Mouse (Mus musculus): ENCODE measurements around the gene Flt1. TPM values are rescaled to one million over a fixed set of nuclear protein-coding genes. Genes with fewer than 3 reads are reported as not detected.

Flt1 gene
- polyA plus RNA-seq, 1 experiment from 2014 or later, result 11.2 TPM

DNA sequence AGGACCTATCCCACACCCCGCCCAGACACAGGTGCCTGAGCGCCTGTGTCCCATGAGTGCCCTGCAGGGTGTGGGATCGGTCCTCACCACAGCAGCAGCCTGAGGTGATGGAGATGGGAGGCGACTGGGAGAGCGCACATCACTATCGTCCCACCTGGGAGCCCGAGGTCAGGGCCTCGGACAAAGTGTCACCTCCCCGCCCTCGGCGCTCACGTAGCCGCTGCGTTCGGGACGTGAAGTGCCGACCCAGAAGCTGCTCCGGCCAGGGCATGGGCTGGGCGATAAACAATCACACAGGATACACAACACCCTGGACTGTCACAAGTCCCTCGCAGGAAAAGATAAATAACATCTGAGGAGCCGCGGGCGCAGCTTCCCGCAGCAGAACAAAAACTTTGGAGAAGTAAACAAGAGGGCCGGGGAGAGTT, 27.1 kb upstream of the Flt1 start:
- peak overlapping the region; percentile 1; the same call in 1 of the 2 replicates for H3K4me3 ChIP-seq (ENCODE audit: low read depth, low read length)
- no peak overlapping the region for H3K9ac ChIP-seq (ENCODE audit: low read length)
- H3K4me2 ChIP-seq, result peak overlapping the region; percentile 34
- H3K4me1 ChIP-seq (ENCODE audit: control insufficient read depth, insufficient read depth, low read length), result peaks cover 10% of the 10 kb centered on the region
- no peak overlapping the region for H3K27ac ChIP-seq (ENCODE audit: low read depth, low read length)
- H3K27me3 ChIP-seq (ENCODE audit: control insufficient read depth, insufficient read depth, low read length), result peaks cover 22% of the 10 kb centered on the region
- WGBS, result 1% methylated on average over 25 of the region's 25 CpGs
- ATAC-seq (ENCODE audit: low FRiP score) (no peak; the same call in 1 of the 2 replicates), DNase-seq (ENCODE audit: low spot score, missing footprints) (peak; percentile 88)
- H3K9me3 ChIP-seq (ENCODE audit: control insufficient read depth, low read length), result no peaks in the 10 kb centered on the region
- no peaks in the 10 kb centered on the region for H3K36me3 ChIP-seq (ENCODE audit: control insufficient read depth, insufficient read depth, low read length)

DNA sequence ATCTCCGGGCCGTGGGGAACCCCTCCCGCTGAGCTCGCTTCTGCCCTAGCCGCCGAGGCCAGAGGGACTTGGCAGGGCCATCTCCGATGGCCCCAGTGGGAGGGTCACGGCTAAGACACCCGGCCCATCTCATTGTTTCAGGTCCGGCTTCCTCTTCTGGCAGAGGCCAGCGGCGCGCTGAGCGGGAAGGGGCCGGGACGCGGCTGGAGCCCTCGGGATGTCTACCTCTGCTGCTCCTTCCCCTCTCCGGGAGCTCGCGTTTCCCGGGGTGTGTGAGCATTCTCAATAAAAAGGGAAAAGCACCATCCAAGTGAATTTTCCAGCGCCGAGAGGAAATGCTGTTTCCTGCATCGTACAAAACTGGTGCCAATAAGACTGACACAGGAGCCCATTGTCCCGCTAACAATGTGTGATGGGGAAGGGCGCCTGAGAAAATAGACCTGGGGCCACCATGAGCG, 25.9 kb upstream of the Flt1 start:
- H3K36me3 ChIP-seq (ENCODE audit: control insufficient read depth, insufficient read depth, low read length), result no peaks in the 10 kb centered on the region

DNA sequence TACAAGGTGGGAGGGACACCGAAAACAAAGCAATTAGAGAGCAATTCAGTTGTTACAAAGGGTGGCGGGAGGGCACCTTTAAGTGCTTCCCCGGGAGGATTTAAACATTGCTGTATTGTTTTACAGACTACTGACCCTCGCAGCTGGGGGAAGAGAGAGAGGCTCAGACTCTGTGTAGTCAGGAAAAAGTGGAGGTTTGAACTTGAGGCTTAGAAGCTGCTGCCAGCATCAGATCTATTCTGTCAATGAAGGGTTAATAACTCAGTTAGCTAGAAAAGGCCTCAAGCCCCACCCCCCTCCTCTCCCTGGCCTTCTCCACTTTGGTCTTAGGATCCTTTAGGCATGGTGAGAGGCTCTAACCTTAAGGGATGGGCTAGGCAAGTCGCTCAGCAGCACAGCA, 24.2 kb upstream of the Flt1 start:
- ATAC-seq (ENCODE audit: low FRiP score) (no peak), DNase-seq (ENCODE audit: low spot score, missing footprints) (peak; percentile 89)
- Histone ChIP-seq H3K9me3 (ENCODE audit: control insufficient read depth, low read length) (no peaks in the 10 kb centered on the region), H3K4me1 (ENCODE audit: control insufficient read depth, insufficient read depth, low read length) (peaks cover 10% of the 10 kb centered on the region), H3K4me2 (no peak overlapping the region), H3K27me3 (ENCODE audit: control insufficient read depth, insufficient read depth, low read length) (peaks cover 22% of the 10 kb centered on the region), H3K9ac (ENCODE audit: low read length) (no peak overlapping the region), H3K4me3 (ENCODE audit: low read depth, low read length) (no peak overlapping the region), H3K27ac (ENCODE audit: low read depth, low read length) (no peak overlapping the region), H3K36me3 (ENCODE audit: control insufficient read depth, insufficient read depth, low read length) (no peaks in the 10 kb centered on the region)
- WGBS, result 4% methylated on average over 5 of the region's 5 CpGs

More for the DNA sequence above, 25.9 kb upstream of the Flt1 start:
- Histone ChIP-seq H3K4me3 (ENCODE audit: low read depth, low read length) (peak overlapping the region; percentile 27), H3K9me3 (ENCODE audit: control insufficient read depth, low read length) (no peaks in the 10 kb centered on the region), H3K9ac (ENCODE audit: low read length) (peak overlapping the region; percentile 51), H3K4me1 (ENCODE audit: control insufficient read depth, insufficient read depth, low read length) (peaks cover 10% of the 10 kb centered on the region), H3K27ac (ENCODE audit: low read depth, low read length) (no peak overlapping the region), H3K4me2 (peak overlapping the region; percentile 53), H3K27me3 (ENCODE audit: control insufficient read depth, insufficient read depth, low read length) (peaks cover 22% of the 10 kb centered on the region)
- DNase-seq (ENCODE audit: low spot score, missing footprints) (peak; percentile 94), ATAC-seq (ENCODE audit: low FRiP score) (peak; percentile 59)
- WGBS, result under 1% methylated on average over 27 of the region's 28 CpGs

DNA sequence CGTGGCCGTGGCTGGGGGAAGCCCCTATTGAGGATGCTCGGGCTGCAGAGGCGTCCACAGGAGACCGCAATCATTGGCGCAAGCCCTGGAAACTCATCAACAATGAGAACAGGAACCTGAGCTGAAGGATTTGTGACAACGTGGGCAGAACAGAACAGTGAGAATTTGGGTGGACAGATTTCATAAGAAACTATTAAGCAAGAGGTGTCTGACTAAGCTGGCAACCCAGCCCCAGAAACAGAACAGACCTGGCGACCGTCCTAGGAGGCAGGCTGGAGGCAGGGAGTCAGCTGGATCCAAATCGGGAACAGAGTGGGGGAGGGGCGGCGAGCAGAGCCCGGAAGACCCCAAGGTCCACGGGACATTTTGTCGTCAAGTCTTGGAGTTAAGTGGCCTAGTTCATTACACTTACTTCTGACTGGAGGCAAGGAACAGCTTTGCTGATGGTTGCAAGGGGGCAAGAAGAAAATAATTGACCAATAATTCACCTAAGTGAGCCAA, 22.3 kb upstream of the Flt1 start:
- peak; percentile 45; the same call in 1 of the 2 replicates for ATAC-seq (ENCODE audit: low FRiP score)
- Histone ChIP-seq H3K9ac (ENCODE audit: low read length) (peak overlapping the region; percentile 9; the same call in 1 of the 2 replicates), H3K4me1 (ENCODE audit: control insufficient read depth, insufficient read depth, low read length) (peaks cover 10% of the 10 kb centered on the region), H3K9me3 (ENCODE audit: control insufficient read depth, low read length) (no peaks in the 10 kb centered on the region), H3K36me3 (ENCODE audit: control insufficient read depth, insufficient read depth, low read length) (no peaks in the 10 kb centered on the region), H3K4me2 (peak overlapping the region; percentile 45), H3K27me3 (ENCODE audit: control insufficient read depth, insufficient read depth, low read length) (peaks cover 19% of the 10 kb centered on the region), H3K27ac (ENCODE audit: low read depth, low read length) (no peak overlapping the region), H3K4me3 (ENCODE audit: low read depth, low read length) (peak overlapping the region; percentile 14)
- 2% methylated on average over 15 of the region's 15 CpGs for WGBS
- DNase-seq (ENCODE audit: low spot score, missing footprints), result peak; percentile 94

DNA sequence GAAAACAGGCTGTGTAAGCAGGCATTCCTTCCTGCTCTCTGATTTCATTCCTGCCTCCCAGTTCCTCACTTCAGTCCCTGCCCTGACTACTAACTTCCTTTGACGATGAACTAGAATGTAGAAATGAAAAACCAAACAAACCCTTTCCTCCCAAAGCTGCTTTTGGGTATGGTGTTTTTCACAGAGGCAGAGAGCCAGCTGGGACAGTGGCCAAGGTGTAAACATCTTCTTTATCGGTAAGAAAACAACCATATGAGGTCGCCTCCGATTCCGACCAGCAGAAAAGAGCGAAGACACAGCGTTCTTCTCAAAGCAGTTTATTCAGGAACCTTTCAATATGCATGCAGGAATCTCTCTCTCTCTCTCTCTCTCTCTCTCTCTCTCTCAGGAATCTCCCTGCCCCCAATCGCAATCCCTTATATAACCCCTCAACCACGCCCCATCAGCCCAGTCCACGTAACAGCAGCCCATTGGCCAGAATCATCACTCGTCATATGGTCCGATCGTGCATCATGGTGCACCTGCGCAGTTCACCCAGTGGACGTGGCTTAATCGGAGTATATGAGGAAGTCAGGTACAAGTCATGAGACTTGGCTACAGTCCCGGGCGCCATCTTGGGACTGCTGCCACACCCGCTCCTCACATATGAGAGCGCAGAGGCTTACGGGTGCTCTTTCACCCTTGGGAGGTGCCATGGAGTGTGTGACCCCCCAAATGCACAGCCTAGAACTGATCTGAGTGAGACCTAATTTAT, 19.3 kb upstream of the Flt1 start:
- Histone ChIP-seq H3K36me3 (ENCODE audit: control insufficient read depth, insufficient read depth, low read length) (no peaks in the 10 kb centered on the region), H3K9ac (ENCODE audit: low read length) (no peak overlapping the region), H3K4me2 (no peak overlapping the region), H3K4me3 (ENCODE audit: low read depth, low read length) (no peak overlapping the region), H3K27ac (ENCODE audit: low read depth, low read length) (no peak overlapping the region), H3K4me1 (ENCODE audit: control insufficient read depth, insufficient read depth, low read length) (peaks cover 6% of the 10 kb centered on the region), H3K9me3 (ENCODE audit: control insufficient read depth, low read length) (no peaks in the 10 kb centered on the region), H3K27me3 (ENCODE audit: control insufficient read depth, insufficient read depth, low read length) (peaks cover 6% of the 10 kb centered on the region)
- no peak for ATAC-seq (ENCODE audit: low FRiP score)
- DNase-seq (ENCODE audit: low spot score, missing footprints), result no peak
- WGBS, result 91% methylated on average over 21 of the region's 21 CpGs

DNA sequence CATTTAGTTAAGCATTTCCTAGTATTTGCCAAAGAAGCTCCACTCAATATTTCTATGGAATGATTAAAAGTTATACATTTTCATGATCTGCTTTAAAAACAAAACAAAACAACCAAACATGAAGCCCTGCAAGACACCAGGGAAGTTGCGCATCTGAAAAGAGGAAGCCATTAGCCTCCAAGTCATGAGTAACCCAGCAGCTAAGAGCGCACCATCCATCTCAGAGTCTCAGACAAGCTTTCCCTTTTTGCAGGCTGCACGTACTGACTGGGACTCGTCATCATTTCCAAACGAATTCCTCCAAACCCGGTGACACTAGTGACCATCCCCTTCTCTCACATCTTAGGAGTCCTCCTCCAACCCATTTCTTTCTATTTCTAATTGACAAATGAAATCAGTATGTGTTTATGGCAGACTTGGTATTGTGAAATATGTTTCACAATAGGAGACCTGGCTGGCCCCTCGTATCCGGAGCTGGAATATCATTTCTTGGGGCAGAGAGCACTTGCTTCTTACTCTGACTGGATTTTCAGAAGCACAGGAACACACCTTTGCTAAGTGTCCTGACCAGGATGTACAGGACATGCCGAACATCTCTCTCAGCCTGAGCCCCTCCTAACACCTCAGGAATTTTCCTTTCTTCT, 16.8 kb upstream of the Flt1 start:
- DNase-seq (ENCODE audit: low spot score, missing footprints), result no peak
- Histone ChIP-seq H3K4me1 (ENCODE audit: control insufficient read depth, insufficient read depth, low read length) (no peaks in the 10 kb centered on the region), H3K9ac (ENCODE audit: low read length) (no peak overlapping the region), H3K9me3 (ENCODE audit: control insufficient read depth, low read length) (no peaks in the 10 kb centered on the region), H3K27me3 (ENCODE audit: control insufficient read depth, insufficient read depth, low read length) (no peaks in the 10 kb centered on the region; the same call in 1 of the 2 replicates), H3K27ac (ENCODE audit: low read depth, low read length) (no peak overlapping the region), H3K36me3 (ENCODE audit: control insufficient read depth, insufficient read depth, low read length) (no peaks in the 10 kb centered on the region), H3K4me2 (no peak overlapping the region), H3K4me3 (ENCODE audit: low read depth, low read length) (no peak overlapping the region)
- no peak for ATAC-seq (ENCODE audit: low FRiP score)
- WGBS, result 86% methylated on average over 9 of the region's 9 CpGs

DNA sequence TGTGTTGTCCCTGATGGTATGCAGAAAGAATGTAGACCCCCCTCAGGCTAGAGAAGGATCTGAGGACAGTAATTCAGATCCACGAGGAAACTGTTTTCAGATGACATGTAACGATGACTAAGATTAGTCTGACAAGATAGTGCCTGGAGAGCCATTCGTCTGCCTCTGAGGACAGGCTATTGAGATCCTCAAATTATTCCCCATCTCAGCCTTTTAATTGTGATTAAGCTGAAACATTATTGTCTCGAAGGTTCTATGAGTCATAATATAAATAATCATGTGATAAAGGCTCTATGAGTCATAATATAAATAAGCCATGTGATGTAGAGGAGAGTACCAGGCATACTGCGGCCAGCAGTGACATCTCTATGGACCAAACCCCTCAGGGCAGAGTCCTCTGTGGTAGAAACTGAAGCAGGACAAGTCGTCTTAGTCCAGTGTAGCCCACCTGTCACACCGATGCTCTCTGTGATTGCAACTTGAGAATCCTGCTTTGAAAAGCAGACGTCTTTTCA, 11.0 kb upstream of the Flt1 start:
- ATAC-seq (ENCODE audit: low FRiP score), result no peak
- Histone ChIP-seq H3K4me1 (ENCODE audit: control insufficient read depth, insufficient read depth, low read length) (no peaks in the 10 kb centered on the region), H3K36me3 (ENCODE audit: control insufficient read depth, insufficient read depth, low read length) (no peaks in the 10 kb centered on the region), H3K4me2 (no peak overlapping the region), H3K9ac (ENCODE audit: low read length) (no peak overlapping the region), H3K27ac (ENCODE audit: low read depth, low read length) (no peak overlapping the region), H3K27me3 (ENCODE audit: control insufficient read depth, insufficient read depth, low read length) (no peaks in the 10 kb centered on the region), H3K9me3 (ENCODE audit: control insufficient read depth, low read length) (no peaks in the 10 kb centered on the region; the same call in 1 of the 2 replicates), H3K4me3 (ENCODE audit: low read depth, low read length) (no peak overlapping the region)
- WGBS, result 82% methylated on average over 8 of the region's 8 CpGs
- no peak for DNase-seq (ENCODE audit: low spot score, missing footprints)

DNA sequence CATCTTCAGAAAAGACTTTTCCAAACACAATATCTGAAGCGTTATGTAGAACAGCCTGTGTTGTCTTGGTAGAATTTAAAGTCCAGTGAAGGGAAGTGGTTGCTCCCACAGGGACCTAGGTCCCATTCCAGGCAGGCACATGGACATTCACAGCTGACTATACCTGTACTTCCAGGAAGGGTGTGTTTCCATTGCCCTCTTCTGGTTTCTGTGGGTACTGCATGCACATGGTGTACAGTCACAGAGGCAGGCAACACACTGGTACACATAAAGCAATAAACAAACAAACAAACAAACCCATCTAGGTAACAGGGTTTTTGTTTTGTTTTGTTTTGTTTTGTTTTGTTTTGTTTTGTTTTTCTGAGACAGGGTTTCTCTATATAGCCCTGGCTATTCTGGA, 7.9 kb upstream of the Flt1 start:
- DNase-seq (ENCODE audit: low spot score, missing footprints) (no peak), ATAC-seq (ENCODE audit: low FRiP score) (no peak)
- H3K36me3 ChIP-seq (ENCODE audit: control insufficient read depth, insufficient read depth, low read length), result no peaks in the 10 kb centered on the region
- H3K27me3 ChIP-seq (ENCODE audit: control insufficient read depth, insufficient read depth, low read length), result peaks cover 1% of the 10 kb centered on the region
- H3K27ac ChIP-seq (ENCODE audit: low read depth, low read length), result no peak overlapping the region
- H3K4me1 ChIP-seq (ENCODE audit: control insufficient read depth, insufficient read depth, low read length), result no peaks in the 10 kb centered on the region
- 100% methylated on average over 1 of the region's 1 CpGs for WGBS
- H3K9ac ChIP-seq (ENCODE audit: low read length), result no peak overlapping the region
- no peak overlapping the region for H3K4me3 ChIP-seq (ENCODE audit: low read depth, low read length)
- no peaks in the 10 kb centered on the region; the same call in 1 of the 2 replicates for H3K9me3 ChIP-seq (ENCODE audit: control insufficient read depth, low read length)
- H3K4me2 ChIP-seq, result no peak overlapping the region

DNA sequence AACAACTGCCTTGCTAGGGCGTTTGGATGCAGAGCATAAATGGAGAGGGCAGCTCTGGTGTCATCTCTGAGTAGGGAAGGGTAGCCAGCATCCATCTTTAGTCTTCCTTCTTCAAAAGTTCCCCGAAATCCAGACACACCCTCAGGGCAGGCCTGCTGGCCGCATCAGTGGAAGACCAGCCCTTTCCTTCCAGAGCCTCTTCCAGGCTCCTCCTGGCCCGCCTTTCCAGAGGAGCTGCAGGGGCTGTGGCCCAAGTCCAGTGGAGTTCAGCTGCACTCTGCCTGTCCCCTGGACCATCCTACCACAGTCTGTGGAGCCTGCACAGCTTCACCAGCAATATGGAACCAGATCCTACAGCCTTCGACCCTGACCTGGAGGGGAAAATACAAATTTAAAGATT, 7.1 kb upstream of the Flt1 start:
- Histone ChIP-seq H3K36me3 (ENCODE audit: control insufficient read depth, insufficient read depth, low read length) (no peaks in the 10 kb centered on the region), H3K27me3 (ENCODE audit: control insufficient read depth, insufficient read depth, low read length) (peaks cover 7% of the 10 kb centered on the region), H3K4me3 (ENCODE audit: low read depth, low read length) (no peak overlapping the region), H3K27ac (ENCODE audit: low read depth, low read length) (no peak overlapping the region), H3K9me3 (ENCODE audit: control insufficient read depth, low read length) (no peaks in the 10 kb centered on the region; the same call in 1 of the 2 replicates), H3K9ac (ENCODE audit: low read length) (no peak overlapping the region), H3K4me1 (ENCODE audit: control insufficient read depth, insufficient read depth, low read length) (no peaks in the 10 kb centered on the region), H3K4me2 (no peak overlapping the region)
- 71% methylated on average over 5 of the region's 5 CpGs for WGBS
- no peak for ATAC-seq (ENCODE audit: low FRiP score)
- no peak for DNase-seq (ENCODE audit: low spot score, missing footprints)
